Mouse (Mus musculus) liver, postnatal 0 days (tissue): ENCODE results near the gene Ewsr1. TPM values are rescaled to one million over a fixed set of nuclear protein-coding genes. Genes with fewer than 3 reads are reported as not detected.

Experiments used
- ATAC-seq: fragments of 200-750 bp; cut with Nextera tagmentation; 2 replicates; pipeline ENCODE4 v1.8.0; 2017; ENCODE audit warnings: mild to moderate bottlenecking, moderate library complexity
- DNase-seq: peaks from one replicate; pipeline ENCODE4 v3.0.0-alpha.2; 2016
- H3K27ac ChIP-seq: fragments of 300-500 bp; sonication (generic); 2 replicates; pipeline ENCODE4 v1.5.1; 2014; ENCODE audit warnings: antibody characterized with exemption, moderate library complexity, mild to moderate bottlenecking, low read depth
- H3K27me3 ChIP-seq: fragments of 300-500 bp; sonication (generic); 2 replicates; pipeline ENCODE4 v1.6.1; 2014; ENCODE audit warnings: low read length, control low read depth, mixed read lengths; ENCODE audit not compliant: insufficient read depth
- H3K36me3 ChIP-seq: fragments of 300-500 bp; sonication (generic); replicated peaks from 2 replicates; pipeline ENCODE4 v1.6.1; 2014; ENCODE audit warnings: mild to moderate bottlenecking, control low read depth, low read length, moderate library complexity, mixed read lengths; ENCODE audit not compliant: insufficient read depth
- H3K4me1 ChIP-seq: fragments of 300-500 bp; sonication (generic); 2 replicates; pipeline ENCODE4 v1.6.1; 2014; ENCODE audit warnings: antibody characterized with exemption, mild to moderate bottlenecking, control low read depth; ENCODE audit not compliant: insufficient read depth
- H3K4me2 ChIP-seq: fragments of 300-500 bp; sonication (generic); 2 replicates; pipeline ENCODE4 v1.6.1; 2014; ENCODE audit warnings: low read depth, mild to moderate bottlenecking, low read length, moderate library complexity, mixed read lengths
- H3K4me3 ChIP-seq: fragments of 300-500 bp; sonication (generic); 2 replicates; pipeline ENCODE4 v1.5.1; 2014; ENCODE audit warnings: low read depth, low read length
- H3K9ac ChIP-seq: fragments of 300-500 bp; sonication (generic); replicated peaks from 2 replicates; pipeline ENCODE4 v1.6.1; 2014; ENCODE audit warnings: mild to moderate bottlenecking, moderate library complexity
- H3K9me3 ChIP-seq: fragments of 300-500 bp; sonication (generic); 2 replicates; pipeline ENCODE4 v1.6.1; 2016; ENCODE audit warnings: mild to moderate bottlenecking, control low read depth, low read length, mixed read lengths
- CTCF ChIP-seq: sonication (generic); IDR thresholded peaks from 2 replicates; pipeline ENCODE4 v1.5.1; 2016; ENCODE audit warnings: antibody characterized with exemption, low read depth
- EP300 ChIP-seq: IDR thresholded peaks from 2 replicates; pipeline ENCODE4 v1.6.1; 2016; ENCODE audit warnings: antibody characterized with exemption, low read depth, mild to moderate bottlenecking
- WGBS: fragments of 180-500 bp; shearing (Covaris S2); extraction: QIAGEN DNeasy Blood & Tissue Kit; methylation state at CpG from one replicate; pipeline ENCODE4 v1.1.7; 2014; ENCODE audit not compliant: insufficient replicate concordance; 5-methylcytosine and 5-hydroxymethylcytosine counted together
- polyA plus RNA-seq: library from polyadenylated mRNA; unstranded; fragments of >200 nt; fragmentation: Nextera tagmentation; extraction: Ambion mirVana; gene quantifications from 2 replicates; pipeline ENCODE4 v1.2.1, GENCODE M21; 2015

The Ewsr1 gene
- polyA plus RNA-seq, 1 experiment from 2014 or later = 157 TPM

DNA sequence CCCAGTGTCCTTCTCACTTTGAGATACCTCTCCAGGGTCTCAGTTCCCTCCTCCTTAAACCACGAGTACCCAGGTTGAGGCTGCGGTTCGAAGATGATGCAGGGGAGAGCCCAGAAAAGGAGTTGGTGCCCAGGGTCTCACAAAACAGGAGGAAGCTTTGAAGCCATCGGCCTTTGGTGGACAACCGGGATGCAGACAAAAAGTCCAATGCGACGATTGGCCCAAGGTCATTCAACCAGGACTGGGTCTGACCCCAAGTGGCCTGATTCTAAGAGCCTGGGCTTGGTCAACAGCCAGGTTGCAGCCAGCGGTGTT lies 41.6 kb downstream of the Ewsr1 start:
- ATAC-seq (no peak), DNase-seq (no peak)
- Histone ChIP-seq H3K9me3 (no peaks in the 10 kb centered on the region), H3K4me3 (peak overlapping the region; percentile 50), H3K4me2 (peak overlapping the region; percentile 82), H3K27ac (no peak overlapping the region), H3K4me1 (peaks cover 40% of the 10 kb centered on the region), H3K27me3 (peaks cover 69% of the 10 kb centered on the region), H3K36me3 (no peaks in the 10 kb centered on the region), H3K9ac (no peak overlapping the region; the same call in 1 of the 2 replicates)
- WGBS = 24% methylated on average over 8 of the region's 8 CpGs
- TF ChIP-seq CTCF = no peak
- no peak for TF ChIP-seq EP300

DNA sequence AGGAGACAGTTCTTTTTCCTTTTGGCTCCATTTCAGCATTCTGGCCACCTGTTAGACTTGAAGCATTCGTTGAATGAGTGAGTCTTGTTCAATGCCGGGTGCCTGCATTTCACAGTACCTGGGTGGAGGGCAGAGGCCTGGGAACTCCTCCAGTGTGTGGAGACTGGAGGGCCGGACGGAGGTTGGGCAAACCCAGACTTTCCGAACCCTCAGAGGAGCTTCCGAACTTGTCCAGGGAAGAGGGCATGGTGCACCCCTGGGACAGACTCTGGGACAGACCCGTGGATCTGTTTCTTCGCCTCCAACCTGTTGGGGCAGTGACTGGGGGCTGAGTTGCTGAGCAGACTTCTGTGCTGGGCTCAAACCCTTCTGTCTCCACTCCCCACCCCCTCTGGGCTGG lies 42.0 kb downstream of the Ewsr1 start:
- H3K4me1 ChIP-seq = peaks cover 36% of the 10 kb centered on the region
- H3K36me3 ChIP-seq = no peaks in the 10 kb centered on the region
- no peak overlapping the region for H3K4me2 ChIP-seq
- WGBS = 68% methylated on average over 8 of the region's 8 CpGs
- ATAC-seq (no peak), DNase-seq (no peak)
- H3K27ac ChIP-seq = no peak overlapping the region
- TF ChIP-seq CTCF (no peak), EP300 (no peak)
- no peak overlapping the region for H3K4me3 ChIP-seq
- H3K9me3 ChIP-seq = no peaks in the 10 kb centered on the region
- H3K27me3 ChIP-seq = peaks cover 64% of the 10 kb centered on the region
- H3K9ac ChIP-seq = no peak overlapping the region

GRCm38 (mm10) chr11:5055945-5056938 lies 42.8 kb downstream of the Ewsr1 start:
- Histone ChIP-seq H3K9me3 (no peaks in the 10 kb centered on the region), H3K4me1 (peaks cover 29% of the 10 kb centered on the region), H3K27me3 (peaks cover 56% of the 10 kb centered on the region), H3K4me3 (no peak overlapping the region), H3K36me3 (no peaks in the 10 kb centered on the region), H3K4me2 (no peak overlapping the region), H3K27ac (no peak overlapping the region), H3K9ac (no peak overlapping the region)
- TF ChIP-seq EP300 (no peak), CTCF (no peak)
- WGBS = 54% methylated on average over 23 of the region's 23 CpGs
- no peak for ATAC-seq
- no peak for DNase-seq

GRCm38 (mm10) chr11:5054874-5055273 lies 44.2 kb downstream of the Ewsr1 start:
- Histone ChIP-seq H3K4me1 (peaks cover 25% of the 10 kb centered on the region), H3K27ac (no peak overlapping the region), H3K4me3 (no peak overlapping the region), H3K9me3 (no peaks in the 10 kb centered on the region), H3K27me3 (peaks cover 43% of the 10 kb centered on the region), H3K9ac (no peak overlapping the region), H3K36me3 (no peaks in the 10 kb centered on the region), H3K4me2 (no peak overlapping the region)
- TF ChIP-seq EP300 = no peak
- TF ChIP-seq CTCF = no peak
- DNase-seq (no peak), ATAC-seq (no peak)
- 64% methylated on average over 6 of the region's 6 CpGs for WGBS

DNA sequence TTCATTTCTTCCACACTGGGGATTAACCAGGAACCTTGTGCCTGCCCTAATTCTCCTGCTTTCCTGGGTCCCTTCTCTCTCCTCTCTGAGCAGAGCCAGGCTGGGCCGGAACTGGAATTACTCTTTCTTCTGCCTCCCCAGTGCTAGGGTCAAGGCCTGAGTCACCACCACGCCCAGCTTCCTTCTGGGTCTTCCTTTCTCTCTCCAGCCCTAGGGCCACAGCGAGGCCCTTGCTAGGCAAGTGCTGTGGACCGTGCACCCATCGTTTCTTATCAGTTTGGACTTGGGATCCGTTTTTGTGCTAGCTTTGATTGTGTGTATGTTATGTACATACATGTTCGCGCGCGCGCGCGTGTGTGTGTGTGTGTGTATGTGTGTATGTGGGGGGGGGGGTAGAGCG lies 44.9 kb downstream of the Ewsr1 start:
- H3K9me3 ChIP-seq = no peaks in the 10 kb centered on the region
- no peak overlapping the region for H3K4me3 ChIP-seq
- 80% methylated on average over 14 of the region's 14 CpGs for WGBS
- H3K27ac ChIP-seq = no peak overlapping the region
- no peaks in the 10 kb centered on the region for H3K36me3 ChIP-seq
- TF ChIP-seq CTCF = no peak
- TF ChIP-seq EP300 = no peak
- no peak overlapping the region for H3K9ac ChIP-seq
- H3K4me2 ChIP-seq = no peak overlapping the region
- DNase-seq (no peak), ATAC-seq (no peak)
- H3K27me3 ChIP-seq = peaks cover 36% of the 10 kb centered on the region
- peaks cover 18% of the 10 kb centered on the region for H3K4me1 ChIP-seq

DNA sequence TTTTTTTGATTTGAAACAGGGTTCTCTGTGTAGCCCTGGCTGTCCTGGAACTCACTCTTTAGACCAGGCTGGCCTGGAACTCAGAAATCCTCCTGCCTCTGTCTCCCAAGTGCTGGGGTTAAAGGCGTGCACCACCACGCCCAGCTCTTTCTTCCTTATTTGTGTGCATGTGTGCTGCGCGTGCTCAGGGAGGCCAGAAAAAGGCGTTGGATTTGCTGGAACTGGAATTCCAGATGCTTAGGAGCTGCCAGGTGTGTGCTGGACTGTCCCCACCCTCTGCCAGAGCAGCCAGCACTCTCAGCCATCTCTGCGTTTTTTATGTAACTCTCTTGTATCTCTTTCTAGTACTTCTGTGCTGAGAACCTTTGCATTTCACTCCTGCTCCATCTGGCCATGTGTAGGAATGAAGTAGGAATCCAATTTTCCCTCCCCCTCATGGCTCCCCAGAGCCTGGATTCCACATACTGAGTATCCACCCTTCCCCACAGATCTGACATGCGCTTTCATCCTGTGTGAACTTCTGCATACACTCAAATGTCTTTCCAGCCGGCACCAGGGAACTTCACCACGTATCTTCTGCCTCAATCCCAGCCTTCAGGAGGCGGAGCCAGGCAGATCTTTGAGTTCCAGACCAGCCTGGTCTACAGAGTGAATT lies 46.7 kb downstream of the Ewsr1 start:
- H3K4me3 ChIP-seq = no peak overlapping the region
- H3K9me3 ChIP-seq = no peaks in the 10 kb centered on the region
- no peak for TF ChIP-seq CTCF
- TF ChIP-seq EP300 = no peak
- no peak overlapping the region for H3K4me2 ChIP-seq
- H3K4me1 ChIP-seq = peaks cover 3% of the 10 kb centered on the region; the same call in 1 of the 2 replicates
- H3K27ac ChIP-seq = no peak overlapping the region
- ATAC-seq = no peak
- peaks cover 19% of the 10 kb centered on the region for H3K27me3 ChIP-seq
- H3K36me3 ChIP-seq = no peaks in the 10 kb centered on the region
- H3K9ac ChIP-seq = no peak overlapping the region
- WGBS = 72% methylated on average over 10 of the region's 10 CpGs
- DNase-seq = no peak
